ENCODE assay signal across 26 mouse cellular contexts in genomic region chr10:50604919-50605318, GRCm38 (mm10).
"Had no signal": no experiment of that assay in that cellular context is flagged by ENCODE, and none has a peak within 500 bp of the region (broad histone marks: within the 10 kb centered on the region; RNA-seq: fewer than 3 reads in every experiment).

No protein-coding gene starts in this region.

- H3K27ac ChIP-seq: embryonic facial prominence, embryonic 10.5 days; embryonic facial prominence, embryonic 12.5 days; embryonic facial prominence, embryonic 13.5 days; embryonic facial prominence, embryonic 15.5 days; forebrain, embryonic 10.5 days; forebrain, embryonic 12.5 days; forebrain, embryonic 13.5 days; forebrain, embryonic 15.5 days; gastrocnemius, adult 2 months; heart, adult 2 months; heart, embryonic 10.5 days had no signal

- H3K4me2 ChIP-seq: embryonic facial prominence, embryonic 12.5 days; embryonic facial prominence, embryonic 13.5 days; embryonic facial prominence, embryonic 15.5 days; forebrain, embryonic 12.5 days; forebrain, embryonic 13.5 days; forebrain, embryonic 15.5 days had no signal

- H3K4me3 ChIP-seq: embryonic facial prominence, embryonic 10.5 days; embryonic facial prominence, embryonic 12.5 days; embryonic facial prominence, embryonic 13.5 days; embryonic facial prominence, embryonic 15.5 days; erythroblast, embryonic 14.5 days; forebrain, embryonic 10.5 days; forebrain, embryonic 12.5 days; forebrain, embryonic 13.5 days; forebrain, embryonic 15.5 days; gastrocnemius, adult 2 months; heart, adult 2 months; heart, embryonic 10.5 days had no signal

- H3K4me1 ChIP-seq: embryonic facial prominence, embryonic 10.5 days; embryonic facial prominence, embryonic 12.5 days; embryonic facial prominence, embryonic 13.5 days; embryonic facial prominence, embryonic 15.5 days; forebrain, embryonic 10.5 days; forebrain, embryonic 12.5 days; forebrain, embryonic 13.5 days; forebrain, embryonic 15.5 days; heart, embryonic 10.5 days had no signal

- H3K36me3 ChIP-seq: embryonic facial prominence, embryonic 10.5 days; embryonic facial prominence, embryonic 12.5 days; forebrain, embryonic 12.5 days; forebrain, embryonic 15.5 days had no signal

- H3K9ac ChIP-seq: embryonic facial prominence, embryonic 12.5 days; embryonic facial prominence, embryonic 13.5 days; embryonic facial prominence, embryonic 15.5 days; forebrain, embryonic 12.5 days; forebrain, embryonic 13.5 days; forebrain, embryonic 15.5 days; forebrain, postnatal 0 days had no signal

- H3K9me3 ChIP-seq: embryonic facial prominence, embryonic 10.5 days; embryonic facial prominence, embryonic 12.5 days; embryonic facial prominence, embryonic 13.5 days; embryonic facial prominence, embryonic 15.5 days; forebrain, embryonic 10.5 days; forebrain, embryonic 12.5 days; forebrain, embryonic 13.5 days; forebrain, embryonic 15.5 days; heart, embryonic 10.5 days had no signal

- DNase-seq: cerebellum, adult 9-10 months; cerebellum, adult 9-11 months; cerebellum, postnatal 10 days; cerebellum, postnatal 14 days; cerebellum, postnatal 25 days; cerebellum, postnatal 36 days; embryo, embryonic 11 days; forebrain, postnatal 0 days; gastrocnemius, adult 2 months; gastrocnemius, postnatal 10 days; gastrocnemius, postnatal 14 days; gastrocnemius, postnatal 25 days; gastrocnemius, postnatal 36 days; heart, adult 11 months; heart, adult 18-20 months; heart, adult 2 months had no signal

- H3K27me3 ChIP-seq: embryonic facial prominence, embryonic 12.5 days; embryonic facial prominence, embryonic 13.5 days; embryonic facial prominence, embryonic 15.5 days; forebrain, embryonic 12.5 days; forebrain, embryonic 13.5 days; forebrain, embryonic 15.5 days had no signal
